Mouse (Mus musculus) macrophage (primary cell): ENCODE data around the gene Vwa1. TPM values are rescaled to one million over a fixed set of nuclear protein-coding genes. Genes with fewer than 3 reads are reported as not detected.
A peak's percentile ranks its signal among the peaks of the same experiment; 100 is the strongest.

Source experiments
- H3K27ac ChIP-seq: fragments of 350-480 bp; formaldehyde crosslinking; 2 replicates; pipeline ENCODE4 v1.9.0; 2021
- H3K36me3 ChIP-seq: fragments of 350-480 bp; formaldehyde crosslinking; 2 replicates; pipeline ENCODE4 v1.9.0; 2021; ENCODE audit errors: inconsistent target
- H3K4me3 ChIP-seq: fragments of 350-480 bp; formaldehyde crosslinking; 2 replicates; pipeline ENCODE4 v1.9.0; 2021; ENCODE audit errors: inconsistent target
- H3K79me2 ChIP-seq: fragments of 350-480 bp; formaldehyde crosslinking; 2 replicates; pipeline ENCODE4 v1.9.0; 2021; ENCODE audit errors: inconsistent target
- WGBS: methylation state at CpG from one replicate; pipeline ENCODE4 v1.1.7; 2026; ENCODE audit warnings: inconsistent platforms; ENCODE audit not compliant: missing documents; 5-methylcytosine and 5-hydroxymethylcytosine counted together
- polyA plus RNA-seq: library from polyadenylated mRNA; stranded (reverse); fragments of 250-400 nt; gene quantifications from 3 replicates; pipeline ENCODE4 v1.2.4, GENCODE M21; 2018; ENCODE audit warnings: inconsistent platforms
- total RNA-seq, 78 experiments: library from RNA; depleted of rRNA; stranded (reverse); fragments of 250-400 nt; gene quantifications; 1 replicate in 9 of 78; 2 replicates in 24 of 78; 3 replicates in 43 of 78; 4 replicates in 2 of 78; pipeline ENCODE4 v1.2.4; 2018; ENCODE audit warnings: inconsistent platforms in 56 of 78

Vwa1 gene
- 1 to 10 TPM in 1 of 26 experiments, under 1 TPM in 17, not detected in 8; 0.17 to 1.0 (median 0.36) TPM for total RNA-seq (2018; cell fraction: chromatin; rRNA removed)
- total RNA-seq (2018; cell fraction: cytosol; rRNA removed) = under 1 TPM in 12 of 26 experiments, not detected in 14; 0.04 to 0.10 (median 0.06) TPM
- total RNA-seq (2018; cell fraction: nucleus; rRNA removed) = under 1 TPM in 14 of 26 experiments, not detected in 12; 0.12 to 0.98 (median 0.32) TPM
- 0.09 to 0.10 TPM in 2 of 3 replicates, not detected in the other for polyA plus RNA-seq

DNA sequence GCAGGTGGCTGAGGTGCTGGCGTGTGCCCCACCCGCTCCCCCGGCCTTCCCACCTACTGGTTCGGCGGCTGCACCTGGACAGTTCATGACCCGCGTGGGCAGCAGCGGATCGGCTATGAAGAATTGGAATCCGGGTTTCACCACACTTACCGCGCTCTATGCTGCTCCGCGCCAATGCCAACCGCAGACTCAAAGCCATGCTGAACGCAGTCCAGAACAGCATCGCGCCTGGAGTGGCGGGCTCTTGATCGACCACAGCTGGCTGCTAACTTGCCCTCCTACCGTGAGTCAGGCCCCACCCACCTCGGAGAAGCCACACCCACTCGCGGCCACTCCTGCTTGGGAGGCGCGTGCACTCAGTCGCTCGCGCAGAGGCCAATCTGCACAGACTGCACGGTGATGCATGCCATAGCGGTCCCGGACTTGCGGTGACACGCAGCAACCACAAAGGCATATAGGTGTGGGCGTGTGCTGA, at the start of gene Vwa1:
TSS of gene Vwa1 (minus strand) at position 419 of the 475 bp plus-strand sequence.
- WGBS = 1% methylated on average over 35 of the region's 35 CpGs
- H3K36me3 ChIP-seq = no peaks in the 10 kb centered on the region
- H3K27ac ChIP-seq = no peak within 1 kb of the TSS
- no peaks in the 10 kb centered on the region for H3K79me2 ChIP-seq
- H3K4me3 ChIP-seq = no peak within 1 kb of the TSS

- Histone ChIP-seq H3K36me3 (peaks cover 83% of the 10 kb centered on the region), H3K4me3 (no peak overlapping the region), H3K27ac (no peak overlapping the region), H3K79me2 (peaks cover 69% of the 10 kb centered on the region)
- 97% methylated on average over 16 of the region's 16 CpGs for WGBS
Observed at GRCm38 (mm10) chr4:155823443-155823842, 48.9 kb upstream of the Vwa1 start.

DNA sequence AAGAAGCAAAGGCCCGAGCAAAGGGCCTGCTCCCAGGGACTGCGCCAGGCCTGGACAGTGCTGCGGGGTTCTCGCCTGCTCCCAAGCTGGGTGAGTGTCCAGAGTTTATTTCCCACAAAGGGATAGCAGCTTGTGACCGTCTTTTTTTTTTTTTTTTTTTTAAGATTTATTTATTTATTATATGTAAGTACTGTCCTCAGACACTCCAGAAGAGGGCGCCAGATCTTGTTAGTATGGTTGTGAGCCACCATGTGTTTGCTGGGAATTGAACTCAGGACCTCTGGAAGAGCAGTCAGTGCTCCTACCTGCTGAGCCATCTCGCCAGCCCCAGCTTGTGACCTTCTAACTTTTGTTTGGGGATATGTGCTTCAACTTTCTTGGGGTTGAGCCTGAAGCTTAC, 46.5 kb upstream of the Vwa1 start:
- Histone ChIP-seq H3K79me2 (peaks cover 93% of the 10 kb centered on the region), H3K4me3 (no peak overlapping the region)
- WGBS = 93% methylated on average over 6 of the region's 7 CpGs

GRCm38 (mm10) chr4:155817533-155817932, 43.0 kb upstream of the Vwa1 start:
- no peak overlapping the region for H3K4me3 ChIP-seq
- peaks cover 100% of the 10 kb centered on the region for H3K79me2 ChIP-seq
- H3K36me3 ChIP-seq = peaks cover 80% of the 10 kb centered on the region
- WGBS = 94% methylated on average over 4 of the region's 4 CpGs
- no peak overlapping the region for H3K27ac ChIP-seq

More for the DNA sequence above, 46.5 kb upstream of the Vwa1 start:
- peaks cover 92% of the 10 kb centered on the region for H3K36me3 ChIP-seq
- no peak overlapping the region for H3K27ac ChIP-seq

- peaks cover 59% of the 10 kb centered on the region for H3K36me3 ChIP-seq
- WGBS = under 1% methylated on average over 44 of the region's 49 CpGs
- peaks cover 58% of the 10 kb centered on the region for H3K79me2 ChIP-seq
- H3K27ac ChIP-seq = peak overlapping the region; percentile 59
- peak overlapping the region; percentile 93 for H3K4me3 ChIP-seq
Observed at GRCm38 (mm10) chr4:155812665-155813181, 38.2 kb upstream of the Vwa1 start.

DNA sequence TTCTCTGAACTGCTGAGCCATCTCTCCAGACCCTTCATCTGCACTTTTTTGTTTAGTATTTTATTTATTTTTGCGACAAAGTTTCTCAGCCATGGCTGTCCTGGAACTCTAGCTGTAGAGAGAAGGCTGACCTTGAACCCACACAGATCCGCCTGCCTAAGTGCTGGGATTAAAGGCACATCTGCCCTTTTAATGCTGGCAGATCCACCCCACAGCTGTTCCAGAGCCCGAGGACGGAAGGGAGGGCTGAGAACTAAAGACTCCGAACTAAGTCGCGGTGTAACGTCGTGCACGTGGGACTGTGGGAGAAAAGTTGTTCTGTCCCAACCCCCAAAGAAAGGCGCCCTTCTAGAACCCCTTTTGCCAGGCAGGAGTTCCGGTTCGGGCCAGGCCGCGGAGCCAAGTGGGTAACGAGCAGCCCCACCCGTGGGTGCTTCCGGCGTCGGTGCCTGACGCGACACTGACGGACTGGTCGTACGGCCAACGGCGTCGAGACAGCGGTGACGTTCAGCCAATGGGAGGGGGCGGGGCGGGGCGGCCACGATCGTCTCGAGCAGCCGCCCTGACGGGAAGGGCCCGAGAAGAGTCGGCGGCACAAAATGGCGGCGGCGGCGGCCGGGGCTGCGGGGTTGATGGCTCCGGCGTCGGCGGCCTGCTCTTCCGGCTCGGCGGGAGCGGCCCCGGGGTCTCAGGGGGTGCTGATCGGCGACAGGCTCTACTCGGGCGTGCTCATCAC, 37.6 kb upstream of the Vwa1 start, which contains the start of gene Ccnl2:
TSS of gene Ccnl2 (plus strand) at position 561 of the 736 bp plus-strand sequence.
- WGBS = 2% methylated on average over 42 of the region's 60 CpGs
- Histone ChIP-seq H3K4me3 (peak within 1 kb of the TSS; percentile 93), H3K36me3 (peaks cover 59% of the 10 kb centered on the region), H3K27ac (peak within 1 kb of the TSS; percentile 73), H3K79me2 (peaks cover 58% of the 10 kb centered on the region)

- 94% methylated on average over 3 of the region's 3 CpGs for WGBS
- Histone ChIP-seq H3K36me3 (peaks cover 36% of the 10 kb centered on the region), H3K79me2 (peaks cover 50% of the 10 kb centered on the region), H3K27ac (no peak overlapping the region), H3K4me3 (no peak overlapping the region)
Observed at GRCm38 (mm10) chr4:155807841-155808240, 33.3 kb upstream of the Vwa1 start.

GRCm38 (mm10) chr4:155803340-155804041, 29.0 kb upstream of the Vwa1 start:
- H3K79me2 ChIP-seq = peaks cover 45% of the 10 kb centered on the region
- peak overlapping the region; percentile 96 for H3K4me3 ChIP-seq
- peaks cover 18% of the 10 kb centered on the region for H3K36me3 ChIP-seq
- H3K27ac ChIP-seq = peak overlapping the region; percentile 45; the same call in 1 of the 2 replicates
- WGBS = under 1% methylated on average over 51 of the region's 58 CpGs

GRCm38 (mm10) chr4:155802741-155803339, 28.3 kb upstream of the Vwa1 start, which contains the start of gene Mrpl20:
Gene Mrpl20, plus strand, starts transcription at chr4:155802878.
- Histone ChIP-seq H3K79me2 (peaks cover 42% of the 10 kb centered on the region), H3K36me3 (peaks cover 11% of the 10 kb centered on the region), H3K27ac (peak within 1 kb of the TSS; percentile 45), H3K4me3 (peak within 1 kb of the TSS; percentile 96)
- 6% methylated on average over 12 of the region's 12 CpGs for WGBS

DNA sequence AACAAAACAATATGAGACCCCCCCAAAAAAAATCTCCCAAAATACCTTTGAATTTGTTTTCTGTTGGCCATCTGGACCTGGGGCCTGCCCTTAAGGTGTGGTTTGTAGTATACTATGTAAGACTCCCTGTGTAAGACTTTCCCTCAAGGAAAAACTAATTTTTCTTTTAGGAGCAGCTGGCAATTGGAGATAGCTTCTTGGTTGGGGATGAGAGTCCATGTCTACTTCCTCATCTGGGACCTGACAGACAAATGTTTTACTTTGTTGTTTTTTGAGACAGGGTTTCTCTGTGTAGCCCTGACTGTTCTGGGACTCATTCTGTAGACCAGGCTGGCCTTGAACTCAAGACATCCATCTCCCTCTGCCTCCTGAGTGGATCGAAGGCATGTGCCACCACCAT, 27.6 kb upstream of the Vwa1 start:
- H3K79me2 ChIP-seq = peaks cover 35% of the 10 kb centered on the region
- WGBS = no CpG with 5 or more reads among the region's 1 CpGs
- no peak overlapping the region for H3K4me3 ChIP-seq
- peaks cover 4% of the 10 kb centered on the region; the same call in 1 of the 2 replicates for H3K36me3 ChIP-seq
- no peak overlapping the region for H3K27ac ChIP-seq

GRCm38 (mm10) chr4:155793730-155794129, 19.2 kb upstream of the Vwa1 start:
- 91% methylated on average over 2 of the region's 2 CpGs for WGBS
- Histone ChIP-seq H3K36me3 (no peaks in the 10 kb centered on the region), H3K4me3 (no peak overlapping the region), H3K27ac (no peak overlapping the region), H3K79me2 (no peaks in the 10 kb centered on the region)

- Histone ChIP-seq H3K79me2 (no peaks in the 10 kb centered on the region), H3K36me3 (no peaks in the 10 kb centered on the region), H3K4me3 (no peak overlapping the region), H3K27ac (no peak overlapping the region)
- WGBS = 88% methylated on average over 24 of the region's 24 CpGs
Observed at GRCm38 (mm10) chr4:155791240-155791933, 16.9 kb upstream of the Vwa1 start.

- WGBS = 100% methylated on average over 3 of the region's 3 CpGs
- no peak overlapping the region for H3K4me3 ChIP-seq
- no peaks in the 10 kb centered on the region for H3K79me2 ChIP-seq
- no peaks in the 10 kb centered on the region for H3K36me3 ChIP-seq
- no peak overlapping the region for H3K27ac ChIP-seq
Observed at GRCm38 (mm10) chr4:155790650-155791161, 16.2 kb upstream of the Vwa1 start.
